Mouse (Mus musculus) telencephalon, adult 2 months (tissue): Measurements from ENCODE around the gene Tmem191c.

ENCODE experiments used
- DNase-seq: peaks from one replicate; pipeline ENCODE4 v3.0.0-alpha.2; 2011; ENCODE audit warnings: low read depth, low spot score

Gene Tmem191c

GRCm38 (mm10) chr16:17266113-17266512 is 9.8 kb upstream of the Tmem191c start:
- DNase-seq: no peak

GRCm38 (mm10) chr16:17267937-17268336 is 7.9 kb upstream of the Tmem191c start:
- DNase-seq: no peak

- DNase-seq: no peak
Observed at GRCm38 (mm10) chr16:17269872-17270271, 6.0 kb upstream of the Tmem191c start.

- DNase-seq: no peak
Observed at GRCm38 (mm10) chr16:17271124-17271523, 4.8 kb upstream of the Tmem191c start.

GRCm38 (mm10) chr16:17271856-17272255 is 4.0 kb upstream of the Tmem191c start:
- no peak for DNase-seq

GRCm38 (mm10) chr16:17276164-17277151 is 581 bp downstream of the Tmem191c start:
- DNase-seq: peak; percentile 89

- peak; percentile 60 for DNase-seq
Observed at GRCm38 (mm10) chr16:17277342-17278211, 1.7 kb downstream of the Tmem191c start.

- no peak for DNase-seq
Observed at GRCm38 (mm10) chr16:17280471-17280870, 4.6 kb downstream of the Tmem191c start.

- DNase-seq: no peak
Observed at GRCm38 (mm10) chr16:17283151-17283550, 7.3 kb downstream of the Tmem191c start.

- no peak for DNase-seq
Observed at GRCm38 (mm10) chr16:17287103-17287502, 11.2 kb downstream of the Tmem191c start.

- DNase-seq: no peak
Observed at GRCm38 (mm10) chr16:17291016-17291415, 15.1 kb downstream of the Tmem191c start.

GRCm38 (mm10) chr16:17292751-17293150 is 16.9 kb downstream of the Tmem191c start:
- DNase-seq: no peak

GRCm38 (mm10) chr16:17300818-17301217 is 24.9 kb downstream of the Tmem191c start:
- DNase-seq: no peak

GRCm38 (mm10) chr16:17303521-17304245 is 27.8 kb downstream of the Tmem191c start:
- DNase-seq: no peak

- DNase-seq: no peak
Observed at GRCm38 (mm10) chr16:17307461-17307860, 31.6 kb downstream of the Tmem191c start.

- no peak for DNase-seq
Observed at GRCm38 (mm10) chr16:17309036-17309435, 33.2 kb downstream of the Tmem191c start.

GRCm38 (mm10) chr16:17312531-17312930 is 36.7 kb downstream of the Tmem191c start:
- DNase-seq: no peak

GRCm38 (mm10) chr16:17316554-17316953 is 40.7 kb downstream of the Tmem191c start:
- no peak for DNase-seq

GRCm38 (mm10) chr16:17321481-17321880 is 45.6 kb downstream of the Tmem191c start:
- DNase-seq: no peak

GRCm38 (mm10) chr16:17324745-17325144 is 48.9 kb downstream of the Tmem191c start:
- DNase-seq: no peak

- no peak for DNase-seq
Observed at GRCm38 (mm10) chr16:17326064-17326463, 50.2 kb downstream of the Tmem191c start.
